Mouse (Mus musculus) CD8-positive naive resting alpha-beta T cell, adult 57 days (primary cell): ENCODE data around the gene Atp5l. TPM values are rescaled to one million over a fixed set of nuclear protein-coding genes. Genes with fewer than 3 reads are reported as not detected.

Source experiments
- total RNA-seq: library from RNA; stranded (reverse); gene quantifications from one replicate; pipeline ENCODE4 v1.2.4, GENCODE M21; 2023

Gene Atp5l
- 149 TPM for total RNA-seq

GRCm38 (mm10) chr9:44920374-44921122, at the start of gene Atp5l:
Gene Atp5l, minus strand, starts transcription at chr9:44920742.

GRCm38 (mm10) chr9:44965126-44965832, 44.7 kb upstream of the Atp5l start, which contains the start of gene Ube4a:
Gene Ube4a, minus strand, starts transcription at chr9:44965600.

GRCm38 (mm10) chr9:44881221-44881871, 39.2 kb downstream of the Atp5l start, which contains the start of gene Kmt2a:
Gene Kmt2a, minus strand, starts transcription at chr9:44881296.

Other genes starting within 250 kb of the Atp5l start
- gene Treh, start 247.5 kb downstream of the Atp5l start, total RNA-seq = not detected
- not detected for gene Phldb1, start 185.5 kb downstream of the Atp5l start, total RNA-seq
- 112 TPM for gene Arcn1, start 152.9 kb downstream of the Atp5l start, total RNA-seq
- gene Ift46, start 152.8 kb downstream of the Atp5l start, total RNA-seq = 67.6 TPM
- gene Tmem25, start 121.4 kb downstream of the Atp5l start, total RNA-seq = not detected
- 4.5 TPM for gene Ttc36, start 117.7 kb downstream of the Atp5l start, total RNA-seq
- gene Kmt2a, start 39.4 kb downstream of the Atp5l start, total RNA-seq = 135 TPM
- 110 TPM for gene Ube4a, start 44.9 kb upstream of the Atp5l start, total RNA-seq
- 495 TPM for gene Cd3g, start 59.7 kb upstream of the Atp5l start, total RNA-seq
- gene Cd3d, start 61.0 kb upstream of the Atp5l start, total RNA-seq = 490 TPM
- 830 TPM for gene Cd3e, start 88.9 kb upstream of the Atp5l start, total RNA-seq
- gene Mpzl2, start 119.1 kb upstream of the Atp5l start, total RNA-seq = 0.37 TPM
- gene Mpzl3, start 134.4 kb upstream of the Atp5l start, total RNA-seq = 9.8 TPM
- 39.0 TPM for gene Jaml, start 158.4 kb upstream of the Atp5l start, total RNA-seq
- gene Scn2b, start 197.0 kb upstream of the Atp5l start, total RNA-seq = 0.21 TPM
- gene Scn4b, start 217.7 kb upstream of the Atp5l start, total RNA-seq = 0.31 TPM